Mouse (Mus musculus): ENCODE measurements around the gene Tph1.
A peak's percentile ranks its signal among the peaks of the same experiment; 100 is the strongest.

The Tph1 gene

DNA sequence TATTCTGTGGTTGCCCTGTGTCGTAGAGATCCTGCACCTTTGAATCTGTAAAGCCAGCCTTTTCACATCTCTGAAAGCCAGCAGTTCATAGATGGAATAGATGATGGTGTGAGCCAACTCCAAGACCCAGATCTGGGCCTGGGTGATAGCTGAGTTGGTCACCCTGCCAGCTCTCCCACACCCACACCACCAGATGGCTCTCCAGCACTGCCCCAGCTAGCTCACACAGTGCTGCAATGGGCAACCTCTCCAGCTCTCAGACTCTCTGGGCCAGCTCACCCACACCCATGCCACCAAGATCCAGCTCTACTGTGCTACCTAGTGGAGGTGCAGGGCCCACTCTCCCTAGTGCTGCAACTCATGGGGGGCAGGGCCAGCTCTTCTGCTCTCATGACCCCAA is 29.2 kb downstream of the Tph1 start:
- DNase-seq: peak; percentile 80

GRCm38 (mm10) chr7:46640062-46640461 is 32.3 kb downstream of the Tph1 start:
- DNase-seq: no peak

GRCm38 (mm10) chr7:46639692-46640031 is 32.7 kb downstream of the Tph1 start, which contains the start of gene Sergef:
Gene Sergef (minus strand): TSS chr7:46639807.
- DNase-seq: peak; percentile 95

DNA sequence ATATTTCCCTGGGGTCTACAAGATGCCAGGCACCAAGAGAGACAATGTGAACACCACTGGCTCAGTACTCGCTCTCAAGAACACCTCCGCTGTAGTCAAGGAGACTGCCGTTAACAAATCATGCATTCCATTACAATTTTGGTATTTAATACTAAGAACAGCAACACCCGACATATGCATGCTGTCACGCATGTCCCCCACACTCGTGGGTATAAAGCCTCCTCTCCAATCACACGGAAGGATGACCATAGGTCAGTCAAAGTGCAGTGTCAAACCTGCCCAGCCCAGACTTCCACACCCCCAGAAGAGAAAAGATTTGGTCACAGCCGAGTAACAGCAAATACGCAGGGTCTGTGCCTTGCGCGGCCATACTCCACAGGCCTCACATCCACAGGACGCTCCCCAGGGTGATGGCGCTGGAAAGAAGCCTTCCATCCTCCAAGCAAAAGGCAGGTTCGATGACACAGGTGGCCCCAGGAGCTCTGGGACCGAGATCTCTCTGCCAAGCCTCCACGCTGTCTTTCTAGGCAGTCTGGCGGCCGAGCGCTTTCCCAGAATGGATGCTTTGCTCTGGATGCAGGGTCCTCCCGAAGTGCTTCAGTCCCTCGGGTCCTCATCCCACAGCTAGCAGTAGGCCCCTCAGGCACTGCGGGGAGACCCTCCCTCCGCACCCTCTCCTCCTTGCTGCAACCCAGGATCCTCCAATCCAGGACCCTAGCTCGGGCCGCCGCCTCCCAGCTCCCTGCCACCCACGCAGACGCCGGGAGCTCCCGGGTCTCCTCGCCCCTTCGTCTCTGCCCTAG is 33.2 kb downstream of the Tph1 start:
- DNase-seq: peak; percentile 40

DNA sequence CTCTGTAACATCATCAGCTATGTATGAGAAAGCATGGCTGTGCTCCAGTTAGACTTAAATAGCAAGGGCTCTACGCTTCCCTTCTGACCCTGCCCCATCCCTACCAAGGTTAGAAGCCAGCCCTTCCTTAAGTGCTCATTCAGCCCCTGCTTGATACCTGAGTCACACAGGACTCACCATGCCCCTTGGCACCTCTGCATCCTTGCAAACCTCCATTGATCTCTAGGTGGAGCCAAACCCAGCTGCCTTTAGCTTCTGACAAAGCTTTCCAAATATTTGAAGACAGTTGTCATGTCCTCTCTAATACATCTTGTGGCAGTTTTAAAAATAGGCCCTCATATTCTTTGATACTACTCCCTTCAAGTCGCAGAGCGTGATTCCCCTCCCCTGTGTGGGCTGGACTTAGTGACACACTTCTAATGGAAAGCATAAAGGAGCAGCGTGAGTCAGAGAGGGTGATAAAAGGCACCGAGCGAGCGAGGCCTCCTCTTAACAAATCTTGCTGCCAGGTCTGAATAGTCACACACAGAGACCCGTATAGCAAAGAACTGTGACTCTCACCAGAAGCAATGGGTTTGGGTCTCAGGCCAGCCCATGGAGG is 43.9 kb downstream of the Tph1 start:
- no peak for DNase-seq

- DNase-seq: no peak
Observed at GRCm38 (mm10) chr7:46623979-46624378, 48.4 kb downstream of the Tph1 start.

DNA sequence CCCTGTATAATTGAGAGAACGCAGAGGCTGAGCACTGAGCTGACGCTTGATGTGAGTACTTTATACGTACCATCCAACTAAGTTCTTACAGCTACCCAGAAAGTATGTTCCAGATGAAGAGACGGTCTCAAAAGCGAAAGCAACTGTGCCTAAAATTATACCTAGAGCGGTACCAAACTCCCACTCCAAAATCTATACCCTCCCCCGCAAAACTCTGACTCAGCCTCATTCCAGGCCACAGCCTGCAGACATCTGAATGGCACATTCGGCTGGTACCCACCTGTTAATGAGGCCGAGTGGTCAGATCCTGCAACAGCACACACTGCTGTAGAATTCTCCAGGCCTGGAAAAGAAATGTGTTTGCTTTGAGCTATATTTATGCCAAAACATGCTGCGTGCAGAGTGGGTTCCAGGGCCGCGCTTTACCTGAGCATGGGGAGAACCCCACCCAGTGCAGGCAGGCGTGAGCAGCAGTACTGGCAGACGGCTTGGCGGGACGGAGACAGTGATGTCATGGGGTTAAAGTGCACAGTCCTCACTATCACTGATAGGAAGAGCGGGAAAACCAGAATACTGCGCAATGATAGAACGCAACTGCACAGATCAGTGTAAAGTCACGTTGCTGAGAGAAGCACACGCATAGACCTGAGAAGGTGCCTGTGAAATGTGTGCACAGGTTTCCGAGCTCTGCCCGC is 53.8 kb downstream of the Tph1 start:
- DNase-seq: no peak

DNA sequence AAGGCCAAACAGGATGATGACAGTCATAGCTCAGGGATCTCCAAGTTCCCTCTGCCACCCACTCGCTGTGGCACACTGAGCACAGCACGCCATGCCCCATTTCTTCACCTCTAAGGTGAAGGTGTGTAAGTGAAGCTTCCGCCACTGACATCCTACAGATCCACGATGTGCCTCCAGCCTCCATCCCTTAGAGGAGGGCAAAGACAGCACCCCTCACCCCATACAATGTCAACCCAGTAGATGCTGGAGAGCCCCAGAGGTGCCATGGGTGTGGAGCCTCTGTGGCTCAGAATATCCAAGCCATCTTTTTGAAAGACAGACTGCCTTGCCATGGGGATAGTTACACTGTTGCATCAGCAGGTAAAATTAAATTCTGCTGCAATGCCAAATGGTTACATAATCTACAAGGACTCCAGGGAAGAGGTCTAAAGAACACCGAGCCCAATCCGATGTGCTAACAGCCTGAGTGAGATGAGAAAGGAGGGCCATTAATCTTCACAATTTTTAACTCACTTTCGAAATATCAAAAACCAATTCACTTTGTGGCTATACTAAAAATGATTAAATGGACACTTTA is 55.8 kb downstream of the Tph1 start:
- no peak for DNase-seq

DNA sequence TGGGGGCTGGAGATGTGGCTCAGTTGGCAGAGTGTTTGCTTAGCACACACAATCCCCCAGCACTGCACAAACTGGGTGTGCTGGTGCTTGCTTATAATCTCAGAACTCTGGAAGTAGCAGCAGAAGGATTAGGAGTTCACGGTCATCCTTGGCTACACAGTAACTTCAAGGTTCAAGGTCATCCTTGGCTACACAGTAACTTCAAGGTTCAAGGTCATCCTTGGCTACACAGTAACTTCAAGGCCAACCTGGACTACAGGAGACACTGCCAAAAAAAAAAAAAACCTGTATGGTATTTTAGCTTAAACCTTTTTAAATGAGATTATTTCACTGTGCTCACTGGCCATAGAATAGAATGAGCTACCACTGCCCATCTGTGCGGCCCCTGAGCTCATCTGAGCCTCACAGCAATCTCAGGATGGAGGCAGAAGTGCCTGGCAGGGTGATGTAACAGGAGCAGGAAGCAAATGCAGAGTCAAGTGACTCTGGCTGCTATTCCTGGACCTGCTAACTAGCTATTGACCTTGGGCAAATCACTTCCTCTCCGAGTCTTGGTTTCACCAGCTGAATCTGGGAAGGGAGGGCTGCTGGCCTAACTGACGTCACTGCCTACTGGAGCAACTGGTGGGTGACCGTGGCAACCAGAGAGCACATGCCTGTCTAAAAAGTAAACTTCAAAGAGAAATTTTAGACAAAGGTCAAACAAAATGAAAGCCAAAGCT is 56.9 kb downstream of the Tph1 start:
- no peak for DNase-seq

- DNase-seq: no peak
Observed at GRCm38 (mm10) chr7:46614263-46614662, 58.1 kb downstream of the Tph1 start.

GRCm38 (mm10) chr7:46613091-46613490 is 59.2 kb downstream of the Tph1 start:
- DNase-seq: peak; percentile 68

DNA sequence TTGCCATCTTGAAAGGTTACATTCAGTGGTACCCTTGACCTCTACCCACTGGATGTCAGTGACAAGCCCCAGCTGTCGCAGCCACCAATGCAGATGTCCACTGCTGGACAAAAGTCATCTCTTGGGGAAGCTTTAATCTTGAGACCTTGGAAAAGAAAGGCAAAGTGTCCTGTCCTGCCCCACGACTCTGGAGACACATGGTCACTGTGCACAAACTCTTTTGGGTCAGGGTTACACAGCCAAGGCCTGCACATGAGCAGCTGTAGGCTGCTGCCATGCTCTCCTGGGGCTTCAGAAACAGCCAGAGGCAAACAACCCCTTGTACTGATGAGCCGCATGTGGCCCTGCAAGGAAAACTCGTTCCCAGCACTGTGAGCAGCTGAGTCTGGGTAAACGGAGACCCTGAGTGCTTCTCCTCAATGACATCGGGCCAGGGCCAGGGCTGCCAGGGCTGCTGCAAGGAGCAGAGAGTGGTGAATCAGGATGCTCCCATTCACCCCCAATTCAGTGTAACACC is 59.9 kb downstream of the Tph1 start:
- DNase-seq: peak; percentile 43

DNA sequence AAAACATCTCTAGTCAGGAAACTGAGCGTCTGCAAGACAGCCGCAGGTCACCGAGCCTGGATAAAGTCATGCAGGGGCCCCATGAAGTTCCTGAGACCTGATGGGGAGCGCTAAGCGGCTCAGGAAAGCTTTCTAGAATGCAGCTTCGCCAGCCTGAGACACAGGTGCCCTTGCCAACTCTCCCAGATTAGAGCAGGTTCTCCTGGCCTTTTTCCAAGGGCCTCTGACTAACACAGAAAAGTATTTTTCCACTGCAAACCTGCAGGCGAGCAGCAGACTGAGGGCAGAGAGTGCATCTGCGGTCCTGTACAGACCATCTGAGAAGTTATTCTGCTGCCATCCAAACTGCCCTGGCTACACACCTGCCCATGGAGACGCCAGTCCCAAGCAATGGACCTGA is 60.4 kb downstream of the Tph1 start:
- peak; percentile 88 for DNase-seq

- peak; percentile 77 for DNase-seq
Observed at GRCm38 (mm10) chr7:46609317-46609716, 63.0 kb downstream of the Tph1 start.

DNA sequence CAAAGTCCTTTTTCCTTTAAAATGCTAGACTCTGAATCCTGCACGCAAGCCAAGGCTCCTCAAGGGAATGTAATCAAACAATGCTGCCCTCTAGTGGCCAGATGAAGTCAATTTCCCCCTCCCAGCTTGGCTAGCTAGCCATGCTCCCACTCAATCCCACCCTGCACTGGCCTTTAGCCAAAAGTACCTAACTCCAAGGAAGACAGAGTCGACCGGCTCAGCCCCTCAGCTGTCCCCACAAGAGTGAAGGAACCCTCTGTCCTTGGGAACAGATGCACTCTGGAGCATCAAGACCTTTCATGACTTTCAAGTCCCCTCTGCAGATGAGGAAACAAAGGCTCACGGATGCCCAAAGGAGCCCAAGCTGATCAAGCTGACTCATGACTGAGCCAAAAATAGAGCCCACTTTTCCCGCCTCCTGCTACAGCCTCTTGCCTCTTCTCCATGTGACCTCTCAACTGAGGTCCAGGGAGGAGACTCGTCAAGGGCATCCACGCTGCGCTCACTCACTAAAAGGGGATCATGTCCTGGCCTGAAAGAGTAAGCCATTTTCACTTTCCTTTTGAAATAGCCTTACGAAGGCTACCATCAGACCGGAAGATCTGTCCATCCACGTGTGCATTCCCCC is 64.8 kb downstream of the Tph1 start:
- DNase-seq: peak; percentile 77

DNA sequence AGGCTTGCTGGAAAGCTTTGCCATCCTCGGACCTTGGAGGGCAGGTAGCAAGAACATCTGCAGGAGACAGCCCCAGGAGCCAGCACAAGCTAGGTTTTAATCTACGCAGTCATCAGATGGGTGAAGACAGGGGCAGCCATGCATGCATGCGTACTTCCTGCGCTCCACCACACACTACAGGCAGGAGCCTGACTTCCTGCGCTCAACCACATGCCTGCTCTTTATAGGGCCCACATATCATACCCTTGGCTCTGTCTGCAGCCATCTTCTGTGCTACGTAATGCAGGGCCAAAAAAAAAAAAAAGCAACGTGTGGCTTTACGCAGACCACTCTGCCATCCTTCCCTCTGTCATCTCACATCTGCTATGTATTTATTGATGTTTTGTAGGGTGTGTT is 65.3 kb downstream of the Tph1 start:
- peak; percentile 61 for DNase-seq

DNA sequence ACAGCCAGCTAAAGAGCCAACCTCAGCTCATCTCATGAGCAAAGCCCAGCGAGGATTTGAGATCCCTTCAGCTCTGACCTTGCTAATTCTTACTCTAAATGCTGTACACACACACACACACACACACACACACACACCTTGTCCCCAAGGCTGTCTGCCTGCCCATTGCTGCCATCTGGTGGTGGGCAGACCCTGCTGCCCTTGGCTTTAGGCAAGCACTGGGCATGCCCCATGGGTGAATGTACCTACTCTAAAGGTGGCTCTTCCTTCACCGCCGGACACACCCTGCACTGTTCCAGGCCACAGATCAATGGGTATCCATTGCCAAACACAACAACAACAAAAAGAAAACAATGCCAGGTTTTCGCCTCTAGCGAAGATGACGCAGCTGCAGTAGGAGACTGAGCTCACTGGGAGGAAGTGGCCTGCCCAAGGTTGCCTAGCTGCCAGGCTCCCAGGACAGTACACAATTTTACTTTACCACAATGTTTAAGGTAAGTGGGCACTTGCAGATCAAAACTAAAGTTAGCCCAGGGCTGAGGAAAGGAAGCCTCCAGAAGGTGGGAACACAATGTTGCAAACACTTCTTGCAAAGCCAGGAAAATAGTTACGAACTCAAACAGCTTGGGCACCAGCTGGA is 65.8 kb downstream of the Tph1 start:
- peak; percentile 93 for DNase-seq

DNA sequence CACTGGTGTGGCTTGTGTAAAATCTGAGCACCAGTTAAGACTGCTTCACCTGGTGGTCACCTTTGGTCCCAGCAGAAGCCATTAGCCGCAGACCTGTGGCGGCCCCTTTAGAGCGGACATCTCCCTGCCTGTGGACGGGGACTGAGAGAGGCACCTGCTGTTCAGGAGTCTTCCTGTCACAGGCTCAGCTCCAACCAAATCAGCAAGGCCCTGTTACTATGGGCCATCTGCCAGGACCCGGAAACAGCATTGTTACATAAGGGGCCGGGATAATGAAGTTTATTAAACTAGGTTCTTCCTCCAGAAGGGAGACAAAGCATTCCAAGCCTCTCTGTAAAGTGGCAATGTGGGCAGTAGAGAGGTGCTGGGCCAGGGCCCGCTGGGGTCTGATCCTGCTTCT is 69.3 kb downstream of the Tph1 start:
- peak; percentile 98 for DNase-seq

DNA sequence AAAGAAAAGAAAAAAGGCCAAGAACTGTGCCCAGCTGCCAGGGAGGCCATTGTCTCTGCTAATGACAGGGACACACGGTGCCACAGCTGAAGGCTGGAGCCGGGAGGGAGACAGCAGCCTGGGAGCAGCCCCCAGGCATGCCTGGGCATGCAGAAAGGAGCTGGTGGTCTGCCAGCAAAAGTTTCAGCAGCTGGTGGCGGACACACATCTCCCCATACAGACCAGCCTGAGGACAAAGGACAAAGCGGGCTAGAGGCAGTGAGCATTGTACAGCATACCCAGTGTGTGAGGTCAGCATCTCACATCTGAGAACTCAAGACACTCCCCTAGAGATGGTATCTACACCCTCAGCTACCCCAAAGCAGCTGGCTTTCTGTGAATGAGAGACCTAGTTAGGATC is 70.3 kb downstream of the Tph1 start:
- peak; percentile 64 for DNase-seq

DNA sequence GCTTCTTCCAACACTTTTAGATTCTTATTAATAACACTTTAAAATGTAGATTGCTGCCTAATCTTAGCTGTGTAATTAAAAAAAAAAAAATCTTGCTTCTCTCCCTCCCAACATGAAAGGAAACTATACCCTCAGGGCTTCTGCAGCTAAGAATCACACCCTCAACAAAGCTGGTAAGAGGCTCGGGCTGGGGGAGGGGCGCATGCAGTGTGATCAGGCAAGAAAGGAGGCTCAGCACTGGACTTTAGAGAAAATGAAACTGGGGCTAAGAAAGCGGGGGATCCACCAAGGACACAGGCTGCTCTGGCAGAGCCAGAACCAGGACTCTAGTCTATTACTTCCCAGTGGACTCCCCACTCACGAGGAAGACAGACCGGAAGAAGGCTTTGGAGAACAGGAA is 71.2 kb downstream of the Tph1 start:
- no peak for DNase-seq

- DNase-seq: no peak
Observed at GRCm38 (mm10) chr7:46597006-46597405, 75.3 kb downstream of the Tph1 start.
